Mouse (Mus musculus) embryonic facial prominence, embryonic 10.5 days (tissue): ENCODE results near the gene Slc25a39. TPM values are rescaled to one million over a fixed set of nuclear protein-coding genes. Genes with fewer than 3 reads are reported as not detected.
"Not testable (repeated sequence)": the region's sequence is repeated elsewhere in the genome, so short reads cannot be mapped to it uniquely, and the experiment has no call there.

Source experiments
- DNase-seq: peaks from one replicate; pipeline ENCODE4 v3.0.0-alpha.2; 2017; ENCODE audit warnings: low spot score
- H3K27ac ChIP-seq: fragments of 300-500 bp; sonication (generic); replicated peaks from 2 replicates; pipeline ENCODE4 v1.5.1; 2016; ENCODE audit warnings: mild to moderate bottlenecking
- H3K27me3 ChIP-seq: fragments of 300-500 bp; sonication (generic); replicated peaks from 2 replicates; pipeline ENCODE4 v1.6.1; 2016; ENCODE audit warnings: low read depth, mild to moderate bottlenecking; ENCODE audit not compliant: poor library complexity, severe bottlenecking
- H3K36me3 ChIP-seq: fragments of 300-500 bp; sonication (generic); replicated peaks from 2 replicates; pipeline ENCODE4 v1.6.1; 2016; ENCODE audit warnings: mild to moderate bottlenecking, moderate library complexity
- H3K4me1 ChIP-seq: fragments of 300-500 bp; sonication (generic); 2 replicates; pipeline ENCODE4 v1.6.1; 2016
- H3K4me3 ChIP-seq: fragments of 300-500 bp; sonication (generic); 2 replicates; pipeline ENCODE4 v1.5.1; 2016; ENCODE audit warnings: mild to moderate bottlenecking, moderate library complexity
- H3K9me3 ChIP-seq: fragments of 300-500 bp; sonication (generic); 2 replicates; pipeline ENCODE4 v1.6.1; 2016; ENCODE audit warnings: mild to moderate bottlenecking
- WGBS: fragments of 180-500 bp; shearing (Covaris S2); methylation state at CpG from one replicate; pipeline ENCODE4 v1.1.7; 2016; 5-methylcytosine and 5-hydroxymethylcytosine counted together
- polyA plus RNA-seq: library from polyadenylated mRNA; unstranded; fragments of >200 nt; fragmentation: Nextera tagmentation; extraction: Ambion mirVana; gene quantifications from 2 replicates; pipeline ENCODE4 v1.2.1, GENCODE M21; 2016

Gene Slc25a39
- polyA plus RNA-seq, 1 experiment from 2014 or later, result 229 TPM

DNA sequence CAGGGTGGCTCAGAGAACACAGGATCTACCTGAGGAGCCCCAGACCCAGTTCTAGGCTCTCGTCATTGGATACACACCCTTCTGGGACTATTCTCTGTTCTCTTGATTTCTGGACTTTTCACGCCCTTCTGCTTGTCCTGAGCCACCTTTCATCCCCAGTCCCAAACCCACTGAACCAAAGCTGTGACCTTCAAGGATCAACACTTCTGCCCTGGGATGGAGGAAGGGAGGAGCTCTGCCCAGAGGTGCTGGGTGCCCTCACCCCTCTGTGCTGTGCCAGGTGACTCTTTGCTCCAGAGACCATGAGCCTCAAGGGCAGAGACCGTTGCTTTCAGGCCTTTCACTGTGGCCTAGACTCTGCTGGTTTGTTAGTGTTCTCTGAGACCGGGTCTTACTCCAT is 38.5 kb downstream of the Slc25a39 start:
- DNase-seq, result no peak

DNA sequence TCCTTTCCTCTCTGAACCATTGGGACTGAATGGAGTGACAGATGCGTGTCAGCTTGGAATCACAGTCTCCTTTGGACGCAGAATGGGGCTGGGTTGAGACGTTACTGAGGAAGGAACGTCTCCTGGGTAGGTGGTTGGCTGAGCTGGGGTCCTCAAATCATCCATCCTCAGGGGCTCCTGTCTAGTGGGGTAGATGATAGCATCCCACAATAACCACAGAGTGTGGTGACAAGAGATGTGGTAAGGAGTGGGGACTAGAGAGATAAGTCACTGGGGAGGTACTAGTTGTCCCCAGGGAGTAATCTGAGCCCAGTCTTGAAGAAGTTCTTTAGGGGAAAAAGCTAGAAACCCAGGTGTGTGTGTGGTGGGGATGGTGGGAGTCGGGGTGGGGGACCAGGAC is 39.4 kb downstream of the Slc25a39 start:
- H3K9me3 ChIP-seq, result no peaks in the 10 kb centered on the region
- no peak for DNase-seq
- H3K4me3 ChIP-seq, result no peak overlapping the region
- 85% methylated on average over 5 of the region's 5 CpGs for WGBS
- H3K36me3 ChIP-seq, result no peaks in the 10 kb centered on the region
- H3K27ac ChIP-seq, result no peak overlapping the region
- peaks cover 24% of the 10 kb centered on the region for H3K27me3 ChIP-seq
- peaks cover 9% of the 10 kb centered on the region for H3K4me1 ChIP-seq

More for the DNA sequence above, 38.5 kb downstream of the Slc25a39 start:
- H3K4me3 ChIP-seq, result no peak overlapping the region
- H3K27me3 ChIP-seq, result peaks cover 33% of the 10 kb centered on the region
- no peaks in the 10 kb centered on the region for H3K9me3 ChIP-seq
- WGBS, result 70% methylated on average over 4 of the region's 4 CpGs
- H3K4me1 ChIP-seq, result peaks cover 9% of the 10 kb centered on the region
- H3K27ac ChIP-seq, result no peak overlapping the region
- H3K36me3 ChIP-seq, result no peaks in the 10 kb centered on the region

DNA sequence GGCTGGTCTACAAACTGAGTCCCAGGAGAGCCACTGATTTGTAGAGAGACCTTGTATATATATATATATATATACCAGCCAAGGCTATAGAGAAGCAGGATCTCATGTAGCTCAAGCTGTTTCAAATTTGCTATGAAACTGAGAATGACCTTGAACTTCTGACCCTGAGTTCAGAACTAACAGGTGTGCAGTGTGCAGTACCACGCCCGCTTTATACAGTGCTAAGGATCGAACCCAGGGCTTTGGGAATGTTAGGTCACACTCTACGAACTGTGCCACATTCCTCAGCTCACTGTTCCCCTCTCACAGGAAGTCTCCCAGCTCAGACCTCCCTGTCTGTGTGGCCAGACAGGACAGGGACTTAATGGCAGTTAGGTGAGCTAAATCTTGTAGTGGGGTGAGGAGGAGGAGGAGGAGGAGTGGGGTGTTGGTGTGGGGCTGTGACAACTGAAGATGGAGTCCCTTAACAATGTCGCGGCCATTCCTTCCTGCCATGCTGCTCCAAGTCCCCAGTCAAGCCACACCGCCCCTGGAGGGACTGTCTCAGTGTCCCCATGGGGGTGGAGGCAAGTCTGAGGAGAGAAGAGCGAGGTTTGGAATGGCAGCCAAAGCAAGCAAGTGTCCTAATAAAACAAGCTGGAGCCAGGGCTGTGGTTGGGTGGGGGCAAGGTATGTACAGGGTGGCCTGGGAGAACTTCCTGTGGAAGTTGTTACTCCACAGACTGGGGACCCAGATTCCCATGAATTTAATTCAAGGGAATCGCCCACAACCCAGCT is 40.1 kb downstream of the Slc25a39 start:
- H3K27me3 ChIP-seq, result peaks cover 17% of the 10 kb centered on the region
- no peak overlapping the region for H3K4me3 ChIP-seq
- H3K4me1 ChIP-seq, result peaks cover 9% of the 10 kb centered on the region
- H3K9me3 ChIP-seq, result no peaks in the 10 kb centered on the region
- no peak overlapping the region for H3K27ac ChIP-seq
- 77% methylated on average over 9 of the region's 9 CpGs for WGBS
- H3K36me3 ChIP-seq, result no peaks in the 10 kb centered on the region
- DNase-seq, result no peak

DNA sequence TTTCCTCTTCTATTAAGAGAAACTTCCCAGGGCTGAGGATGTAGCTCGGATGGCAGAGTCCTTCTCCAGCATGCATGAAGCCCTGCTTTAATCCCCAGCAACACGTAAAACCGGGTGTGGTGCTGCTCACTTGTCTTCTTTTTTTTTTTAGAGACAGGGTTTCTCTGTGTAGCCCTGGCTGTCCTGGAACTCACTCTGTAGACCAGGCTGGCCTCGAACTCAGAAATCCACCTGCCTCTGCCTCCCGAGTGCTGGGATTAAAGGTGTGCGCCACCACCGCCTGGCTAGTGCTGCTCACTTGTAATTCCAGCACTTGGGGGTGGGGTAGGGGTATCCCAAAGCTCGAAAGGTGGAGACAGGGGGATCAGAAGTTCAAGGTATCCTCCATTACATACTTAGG is 41.6 kb downstream of the Slc25a39 start, which contains the start of gene Slc4a1:
Gene Slc4a1, minus strand, starts transcription at position 101 of the 400 bp plus-strand sequence.
- 76% methylated on average over 8 of the region's 8 CpGs for WGBS
- not testable (repeated sequence) for H3K9me3 ChIP-seq, H3K36me3 ChIP-seq, H3K4me1 ChIP-seq, H3K27me3 ChIP-seq, DNase-seq
- peak within 1 kb of the TSS; percentile 33; the same call in 1 of the 2 replicates for H3K4me3 ChIP-seq
- H3K27ac ChIP-seq, result peak within 1 kb of the TSS; percentile 37; the same call in 1 of the 2 replicates

DNA sequence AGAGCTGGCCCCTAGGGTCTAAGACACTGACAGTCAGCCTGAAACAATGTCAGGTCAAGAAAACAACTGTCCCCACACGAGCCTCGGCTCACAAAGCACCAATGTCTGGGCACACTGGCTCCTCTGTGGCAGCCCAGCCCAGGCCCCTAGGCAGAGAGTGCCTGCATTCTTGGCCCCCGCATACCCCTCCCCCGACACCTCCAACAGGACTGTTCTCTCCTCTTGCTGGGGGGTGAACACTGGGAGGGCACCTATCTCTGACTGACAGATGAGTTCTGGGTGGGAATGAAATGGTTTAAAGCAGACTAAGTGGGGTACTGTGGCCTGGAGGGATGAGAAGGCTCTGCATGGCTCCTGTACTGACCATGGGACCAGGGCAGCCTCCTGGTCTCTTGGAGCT is 42.0 kb downstream of the Slc25a39 start:
- H3K36me3 ChIP-seq, result no peaks in the 10 kb centered on the region
- H3K9me3 ChIP-seq, result no peaks in the 10 kb centered on the region
- 20% methylated on average over 4 of the region's 4 CpGs for WGBS
- peaks cover 9% of the 10 kb centered on the region for H3K4me1 ChIP-seq
- peaks cover 9% of the 10 kb centered on the region for H3K27me3 ChIP-seq
- no peak for DNase-seq
- peak overlapping the region; percentile 37; the same call in 1 of the 2 replicates for H3K27ac ChIP-seq
- no peak overlapping the region for H3K4me3 ChIP-seq

DNA sequence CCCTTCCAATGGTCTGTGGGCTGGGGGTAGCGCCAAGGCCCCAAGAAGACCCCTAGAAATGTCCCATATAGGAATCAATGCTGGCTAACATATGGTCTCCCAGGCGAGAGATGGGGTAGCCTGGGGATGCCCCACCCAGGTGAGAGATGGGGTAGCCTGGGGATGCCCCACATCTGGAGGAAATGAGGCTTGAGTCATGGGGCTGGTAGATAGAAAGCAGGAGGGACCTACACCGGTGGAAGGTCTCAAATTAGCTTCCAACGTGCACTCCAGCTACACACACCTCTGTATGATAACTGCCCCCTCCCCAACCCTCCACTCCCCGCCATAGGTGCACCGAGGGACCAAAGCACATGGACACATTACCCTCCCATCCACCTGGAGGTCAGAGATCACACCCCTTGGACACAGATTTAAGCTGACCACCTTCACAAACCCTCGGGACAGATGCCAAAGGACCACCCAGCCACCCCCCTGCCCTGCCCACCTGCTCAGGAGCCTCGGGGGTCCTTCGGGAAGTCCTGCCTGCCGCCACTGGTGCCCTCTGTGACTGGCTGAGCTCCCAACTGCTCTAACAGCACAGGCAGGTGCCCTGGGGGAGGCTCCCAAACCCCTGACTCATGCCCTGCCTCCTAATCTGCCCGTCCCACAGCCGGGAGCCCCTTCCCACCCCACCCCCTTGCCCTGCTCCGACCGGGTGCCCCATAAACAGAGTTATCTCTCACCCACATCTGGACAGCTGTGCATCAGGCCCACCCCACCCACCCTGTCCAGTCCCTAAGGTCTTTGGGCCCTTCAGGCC is 43.0 kb downstream of the Slc25a39 start:
- peak overlapping the region; percentile 33 for H3K4me3 ChIP-seq
- H3K4me1 ChIP-seq, result peaks cover 9% of the 10 kb centered on the region
- DNase-seq, result no peak
- no peaks in the 10 kb centered on the region for H3K9me3 ChIP-seq
- no peaks in the 10 kb centered on the region for H3K36me3 ChIP-seq
- peaks cover 9% of the 10 kb centered on the region for H3K27me3 ChIP-seq
- no peak overlapping the region for H3K27ac ChIP-seq
- WGBS, result 68% methylated on average over 14 of the region's 14 CpGs

DNA sequence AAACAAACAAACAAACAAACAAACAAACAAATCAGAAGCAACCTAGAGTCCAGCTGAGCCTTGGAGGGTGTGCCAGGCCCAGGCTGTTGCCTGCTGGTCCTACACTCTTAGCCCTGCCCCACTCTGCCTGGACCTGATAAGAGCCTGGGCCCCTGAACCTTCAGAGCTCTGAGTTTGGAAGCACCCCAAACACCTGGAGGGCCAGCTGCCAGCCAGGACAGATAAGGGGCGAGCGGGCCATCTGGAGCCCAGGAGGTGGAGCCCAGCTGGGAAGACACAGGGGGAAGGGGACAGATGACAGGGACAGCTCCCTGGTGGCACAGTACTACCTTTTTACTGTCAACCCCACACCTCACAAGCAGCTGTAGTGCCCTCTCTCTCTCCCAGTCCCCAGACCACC is 44.1 kb downstream of the Slc25a39 start:
- Histone ChIP-seq H3K36me3 (no peaks in the 10 kb centered on the region), H3K27ac (no peak overlapping the region), H3K9me3 (no peaks in the 10 kb centered on the region), H3K27me3 (peaks cover 9% of the 10 kb centered on the region), H3K4me3 (peak overlapping the region; percentile 33; the same call in 1 of the 2 replicates), H3K4me1 (peaks cover 9% of the 10 kb centered on the region)
- whole genome bisulfite sequencing, result 74% methylated on average over 2 of the region's 2 CpGs
- no peak for DNase-seq

DNA sequence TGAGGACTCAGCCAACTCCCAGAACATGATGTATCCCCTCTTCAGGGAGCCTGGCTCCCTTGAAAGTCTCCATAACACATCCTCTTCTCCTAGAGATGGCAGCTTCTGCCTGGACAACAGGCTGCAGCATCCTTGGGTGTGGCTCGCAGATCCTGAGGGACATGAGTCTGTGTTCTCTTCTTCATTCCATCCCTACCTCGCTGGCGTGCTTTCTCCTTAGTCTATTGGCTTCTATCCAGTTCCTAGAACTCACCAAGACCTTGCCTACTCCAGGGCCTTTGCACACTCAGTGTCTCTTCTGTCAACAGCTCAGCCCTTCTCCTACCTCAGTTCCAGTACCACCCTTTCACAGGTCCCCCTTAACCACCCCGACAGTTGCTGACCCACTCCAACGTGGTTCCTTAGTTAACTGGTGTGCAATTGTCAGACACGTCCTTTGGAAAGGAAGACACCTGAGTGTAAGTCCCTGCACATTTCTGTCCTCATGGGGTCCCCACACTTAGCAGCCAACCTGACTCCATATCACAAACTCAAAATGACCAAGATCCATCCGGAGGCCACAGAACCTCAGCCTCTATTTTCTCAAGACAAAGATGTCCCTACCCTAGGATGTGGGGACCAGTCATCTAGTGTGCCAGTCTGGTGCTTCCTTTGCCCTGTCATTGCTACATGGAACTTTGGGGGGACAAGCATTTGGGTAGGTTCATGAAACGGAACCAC is 45.8 kb downstream of the Slc25a39 start:
- H3K27ac ChIP-seq, result no peak overlapping the region

DNA sequence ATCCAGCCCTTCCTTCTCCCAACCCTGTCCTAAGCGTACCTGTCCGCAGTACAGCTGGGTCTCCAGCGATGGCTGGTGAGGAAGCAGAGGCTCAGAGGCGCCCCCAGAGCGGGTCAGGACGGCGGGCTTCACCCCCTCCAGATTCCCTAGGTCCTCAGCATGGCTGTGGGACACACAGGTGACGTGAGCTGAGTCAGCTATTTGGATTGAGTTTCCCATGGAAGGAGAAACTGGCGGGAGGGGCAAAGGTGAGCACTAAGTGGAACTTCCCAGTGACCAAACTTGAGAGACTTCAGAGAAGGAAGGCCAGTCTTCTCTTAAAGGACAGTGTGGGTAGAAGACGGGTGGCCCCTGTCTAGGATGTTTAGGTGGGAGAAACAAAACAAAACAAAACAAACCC is 49.4 kb downstream of the Slc25a39 start:
- no peaks in the 10 kb centered on the region for H3K36me3 ChIP-seq
- no peak for DNase-seq
- H3K4me3 ChIP-seq, result no peak overlapping the region
- WGBS, result 76% methylated on average over 10 of the region's 10 CpGs
- peaks cover 8% of the 10 kb centered on the region for H3K27me3 ChIP-seq
- H3K27ac ChIP-seq, result no peak overlapping the region
- no peaks in the 10 kb centered on the region for H3K9me3 ChIP-seq
- peaks cover 4% of the 10 kb centered on the region; the same call in 1 of the 2 replicates for H3K4me1 ChIP-seq

More for the DNA sequence above, 45.8 kb downstream of the Slc25a39 start:
- DNase-seq, result no peak
- H3K4me3 ChIP-seq, result peak overlapping the region; percentile 37
- 90% methylated on average over 8 of the region's 8 CpGs for WGBS
- H3K4me1 ChIP-seq, result peaks cover 13% of the 10 kb centered on the region
- no peaks in the 10 kb centered on the region for H3K9me3 ChIP-seq
- no peaks in the 10 kb centered on the region for H3K36me3 ChIP-seq
- peaks cover 11% of the 10 kb centered on the region for H3K27me3 ChIP-seq

DNA sequence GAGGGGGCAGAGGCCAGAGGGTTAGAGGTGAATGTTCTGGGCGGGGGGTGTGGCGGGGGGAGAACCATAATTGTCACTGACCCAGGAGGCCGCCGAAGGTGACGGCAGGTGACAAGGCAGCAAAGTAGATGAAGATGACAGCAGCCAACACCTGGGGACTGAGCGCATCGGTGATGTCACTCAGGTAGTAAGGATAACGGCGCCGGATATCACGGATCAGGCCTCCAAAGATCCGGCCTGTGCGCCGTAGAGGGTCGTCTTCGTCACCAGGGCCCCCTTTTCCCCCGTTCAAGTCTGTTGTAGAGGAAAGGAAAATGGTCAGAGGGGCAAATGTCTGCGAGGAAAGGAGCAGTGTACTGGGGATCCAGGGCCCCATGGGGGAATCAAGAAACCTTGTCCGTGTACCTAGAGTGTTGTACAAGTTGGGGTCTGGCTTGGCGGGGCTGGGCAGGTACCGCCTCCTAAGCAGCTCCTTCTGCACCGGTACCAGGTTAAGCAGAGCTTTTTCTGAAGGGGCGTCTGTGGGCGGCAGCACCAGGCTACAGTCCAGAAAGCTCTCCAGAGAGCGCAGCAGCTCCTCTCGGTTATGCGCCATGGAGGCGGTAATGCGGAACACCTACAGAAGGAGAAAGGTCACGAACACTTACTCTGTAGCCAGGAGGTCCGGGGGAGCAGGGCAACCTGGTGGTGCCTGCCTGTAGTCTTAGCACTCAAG is 51.0 kb downstream of the Slc25a39 start:
- DNase-seq, result no peak
- peaks cover 4% of the 10 kb centered on the region; the same call in 1 of the 2 replicates for H3K4me1 ChIP-seq
- H3K27me3 ChIP-seq, result peaks cover 8% of the 10 kb centered on the region
- WGBS, result 75% methylated on average over 31 of the region's 31 CpGs
- no peak overlapping the region for H3K27ac ChIP-seq
- no peaks in the 10 kb centered on the region for H3K9me3 ChIP-seq
- no peak overlapping the region for H3K4me3 ChIP-seq
- no peaks in the 10 kb centered on the region for H3K36me3 ChIP-seq

DNA sequence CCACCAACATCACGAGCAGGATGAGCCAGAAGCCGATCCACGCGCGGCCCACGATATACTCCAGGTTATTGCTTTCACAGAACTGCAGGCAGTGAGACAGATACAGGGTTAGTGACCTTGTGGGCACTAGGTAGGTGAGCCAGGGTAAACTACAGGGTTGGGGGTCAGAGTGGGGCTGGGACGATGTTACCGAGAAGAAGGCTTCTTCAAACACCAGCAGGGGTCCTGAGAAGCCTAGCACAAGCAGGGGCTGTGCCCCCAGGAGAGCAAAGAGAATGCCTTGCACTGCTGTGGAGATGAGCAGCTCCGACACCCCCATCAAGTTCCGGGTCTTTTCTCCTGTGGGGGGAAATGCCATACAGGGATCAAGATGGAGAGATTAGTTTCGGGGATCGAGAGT is 51.6 kb downstream of the Slc25a39 start:
- WGBS, result 86% methylated on average over 12 of the region's 12 CpGs
- Histone ChIP-seq H3K9me3 (no peaks in the 10 kb centered on the region), H3K36me3 (no peaks in the 10 kb centered on the region), H3K27me3 (peaks cover 8% of the 10 kb centered on the region), H3K4me3 (no peak overlapping the region), H3K27ac (no peak overlapping the region), H3K4me1 (peaks cover 4% of the 10 kb centered on the region; the same call in 1 of the 2 replicates)
- DNase-seq, result no peak

DNA sequence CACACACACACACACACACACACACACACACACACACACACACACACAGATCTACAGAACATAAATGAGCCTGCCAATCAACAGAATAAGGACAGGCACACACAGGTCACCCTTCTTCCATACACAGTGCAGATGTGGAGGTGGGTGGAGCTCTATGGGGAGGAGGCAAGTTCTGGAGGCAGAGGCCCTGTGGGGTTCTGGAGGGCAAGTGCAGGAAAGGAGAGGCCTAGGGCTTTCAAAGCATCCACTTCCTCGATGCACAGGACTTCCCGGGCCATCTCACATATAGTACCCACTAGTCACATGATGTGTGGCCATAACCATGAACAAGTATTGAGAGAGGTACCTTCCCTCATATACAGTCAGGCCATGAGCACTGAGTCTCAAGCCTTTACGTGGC is 52.2 kb downstream of the Slc25a39 start:
- no peak overlapping the region for H3K4me3 ChIP-seq
- no peaks in the 10 kb centered on the region for H3K36me3 ChIP-seq
- peaks cover 12% of the 10 kb centered on the region for H3K27me3 ChIP-seq
- peaks cover 4% of the 10 kb centered on the region; the same call in 1 of the 2 replicates for H3K4me1 ChIP-seq
- no peaks in the 10 kb centered on the region for H3K9me3 ChIP-seq
- no peak for DNase-seq
- WGBS, result 92% methylated on average over 3 of the region's 3 CpGs
- no peak overlapping the region for H3K27ac ChIP-seq
